ENCODE assay signal across 15 mouse cellular contexts in the genomic region with DNA sequence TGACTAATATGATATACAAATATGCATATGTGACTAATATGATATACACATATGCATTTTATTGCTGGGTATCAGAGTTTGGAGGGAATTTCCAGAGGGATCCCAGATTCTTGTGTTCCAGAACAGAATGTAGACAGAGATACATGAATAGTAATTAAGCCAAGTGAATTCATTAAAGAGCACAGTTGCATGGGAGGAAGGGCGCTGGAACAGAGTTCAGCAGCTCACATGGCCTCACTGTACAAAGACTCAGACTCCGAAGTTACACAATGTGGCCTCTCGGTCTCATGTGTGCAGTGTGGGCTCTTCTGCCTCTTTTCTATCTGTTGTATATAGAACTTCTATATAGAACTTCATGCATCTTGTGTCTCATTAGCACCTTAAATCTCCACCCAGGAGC.
"Had no signal": no experiment of that assay in that cellular context is flagged by ENCODE, and none has a peak within 500 bp of the region (broad histone marks: within the 10 kb centered on the region; RNA-seq: fewer than 3 reads in every experiment).

No protein-coding gene starts in this region.

- H3K9me3 ChIP-seq: liver, embryonic 13.5 days had no signal

- H3K27me3 ChIP-seq: liver, embryonic 13.5 days had no signal

- H3K4me2 ChIP-seq: liver, embryonic 13.5 days; midbrain, embryonic 11.5 days had no signal

- DNase-seq: kidney, postnatal 14 days; kidney, postnatal 4 days; liver, embryonic 13.5 days; lung, adult 2 months; lung, postnatal 14 days; lung, postnatal 4 days; midbrain, embryonic 14.5 days; right cerebral cortex, postnatal 14 days; right cerebral cortex, postnatal 4 days; thymus, adult 2 months; thymus, postnatal 14 days; thymus, postnatal 4 days had no signal

- H3K4me1 ChIP-seq: liver, embryonic 13.5 days had no signal

- H3K9ac ChIP-seq: liver, embryonic 13.5 days had no signal

- H3K27ac ChIP-seq: left cerebral cortex, adult 2 months; liver, embryonic 13.5 days; stomach, postnatal 0 days had no signal

- H3K36me3 ChIP-seq: liver, embryonic 13.5 days had no signal

- H3K4me3 ChIP-seq: left cerebral cortex, adult 2 months; liver, embryonic 13.5 days had no signal
